Mouse (Mus musculus) kidney, adult 2 months (tissue): ENCODE measurements around the gene Klrd1. TPM values are rescaled to one million over a fixed set of nuclear protein-coding genes. Genes with fewer than 3 reads are reported as not detected.

Experiments used
- DNase-seq: peaks from one replicate; pipeline ENCODE4 v3.0.0; 2021
- H3K27ac ChIP-seq: fragments of 200-500 bp; 2 replicates; pipeline ENCODE4 v1.5.1; 2012; ENCODE audit warnings: low read depth, low read length, control low read depth, inconsistent platforms; ENCODE audit not compliant: insufficient read depth
- H3K27me3 ChIP-seq: fragments of 200-500 bp; replicated peaks from 2 replicates; pipeline ENCODE4 v1.6.1; 2012; ENCODE audit warnings: mild to moderate bottlenecking, moderate library complexity, low read length, inconsistent platforms; ENCODE audit not compliant: control insufficient read depth, insufficient read depth
- H3K36me3 ChIP-seq: fragments of 200-500 bp; 2 replicates; pipeline ENCODE4 v1.6.1; 2012; ENCODE audit warnings: mild to moderate bottlenecking, moderate library complexity, low read length, inconsistent platforms; ENCODE audit not compliant: control insufficient read depth, insufficient read depth
- H3K4me1 ChIP-seq: fragments of 200-500 bp; 2 replicates; pipeline ENCODE4 v1.6.1; 2011; ENCODE audit warnings: low read length; ENCODE audit not compliant: control insufficient read depth, insufficient read depth
- H3K4me3 ChIP-seq: fragments of 200-500 bp; 2 replicates; pipeline ENCODE4 v1.5.1; 2011; ENCODE audit warnings: mild to moderate bottlenecking, low read depth, low read length, control low read depth; ENCODE audit not compliant: insufficient read depth
- CTCF ChIP-seq: fragments of 200-500 bp; conservative IDR thresholded peaks from 2 replicates; pipeline ENCODE4 v1.5.1; 2011; ENCODE audit warnings: low read depth, mild to moderate bottlenecking, control low read depth, low read length, moderate library complexity, mixed read lengths; ENCODE audit not compliant: insufficient read depth, insufficient read length
- POLR2A ChIP-seq: fragments of 200-500 bp; IDR thresholded peaks from one replicate; pipeline ENCODE4 v1.6.1; 2011; ENCODE audit warnings: low read depth, low read length, control low read depth
- WGBS: fragments of 180-500 bp; shearing (Covaris S2); methylation state at CpG from one replicate; pipeline ENCODE4 v1.1.7; 2018; 5-methylcytosine and 5-hydroxymethylcytosine counted together
- polyA plus RNA-seq: library from polyadenylated mRNA; depleted of rRNA; stranded (reverse); fragments of >200 nt; gene quantifications from 2 replicates; pipeline ENCODE4 v1.2.3, GENCODE M21; 2012

The Klrd1 gene
- polyA plus RNA-seq, 1 experiment: 0.72 TPM

DNA sequence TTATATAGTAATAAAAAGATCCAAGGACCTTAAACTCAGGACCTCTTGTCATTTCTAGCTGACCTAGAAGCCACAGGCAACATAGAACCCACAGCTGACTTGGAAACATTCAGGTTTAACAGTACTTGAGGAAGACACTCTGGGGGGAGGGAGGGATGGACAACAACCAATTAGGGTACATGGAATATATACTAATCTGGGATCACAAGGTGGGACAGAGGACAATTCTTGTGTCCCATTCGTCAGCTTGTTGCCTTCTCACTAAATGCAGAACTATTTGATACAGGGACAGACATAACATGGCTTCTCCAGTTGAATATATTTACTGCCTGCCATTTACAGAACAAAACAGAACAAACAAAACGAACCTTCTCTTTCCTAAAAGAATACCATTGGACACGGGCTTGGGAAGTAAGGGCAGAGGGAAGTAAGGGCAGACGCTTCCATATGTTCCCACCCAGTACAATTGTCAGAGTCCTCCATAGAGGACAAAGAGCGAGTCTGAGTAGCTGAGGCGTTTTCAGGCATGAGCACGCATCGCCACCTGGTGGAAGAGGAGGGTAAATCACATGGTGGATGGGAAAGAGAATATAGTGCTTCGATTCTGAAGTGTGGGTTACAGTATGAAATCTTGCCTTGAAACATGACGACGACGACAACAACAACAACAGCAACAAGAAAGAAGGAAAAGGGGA, 32.5 kb upstream of the Klrd1 start:
- 11% methylated on average over 12 of the region's 12 CpGs for WGBS
- peak; percentile 78 for DNase-seq
- no peaks in the 10 kb centered on the region for H3K27me3 ChIP-seq
- H3K4me1 ChIP-seq: no peaks in the 10 kb centered on the region
- TF ChIP-seq POLR2A: no peak
- TF ChIP-seq CTCF: peak; percentile 99
- H3K4me3 ChIP-seq: no peak overlapping the region
- no peaks in the 10 kb centered on the region for H3K36me3 ChIP-seq
- H3K27ac ChIP-seq: no peak overlapping the region

DNA sequence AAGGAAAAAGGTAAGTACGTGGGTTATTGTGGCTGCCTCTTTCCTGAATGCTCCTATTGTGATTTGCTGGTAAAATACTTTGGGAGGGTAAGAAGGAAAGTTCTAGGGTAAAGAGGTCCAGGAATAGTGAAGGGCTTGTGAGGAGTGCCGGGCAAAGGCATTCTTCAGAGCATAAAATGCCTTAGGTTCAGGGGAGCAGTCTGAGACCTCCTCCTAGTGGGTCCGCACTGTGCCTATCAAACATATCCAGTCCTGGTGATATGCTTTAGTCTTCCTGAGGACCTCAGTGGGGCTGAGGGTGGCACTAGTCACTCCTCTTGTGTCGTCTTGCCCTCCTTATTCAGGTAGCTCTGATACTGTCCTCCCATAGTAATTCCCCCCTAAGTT, 31.9 kb upstream of the Klrd1 start:
- no peaks in the 10 kb centered on the region for H3K4me1 ChIP-seq
- no peak for TF ChIP-seq CTCF
- no peak for TF ChIP-seq POLR2A
- no peaks in the 10 kb centered on the region for H3K36me3 ChIP-seq
- DNase-seq: no peak
- WGBS: 53% methylated on average over 4 of the region's 4 CpGs
- no peaks in the 10 kb centered on the region for H3K27me3 ChIP-seq
- H3K4me3 ChIP-seq: no peak overlapping the region
- H3K27ac ChIP-seq: no peak overlapping the region

DNA sequence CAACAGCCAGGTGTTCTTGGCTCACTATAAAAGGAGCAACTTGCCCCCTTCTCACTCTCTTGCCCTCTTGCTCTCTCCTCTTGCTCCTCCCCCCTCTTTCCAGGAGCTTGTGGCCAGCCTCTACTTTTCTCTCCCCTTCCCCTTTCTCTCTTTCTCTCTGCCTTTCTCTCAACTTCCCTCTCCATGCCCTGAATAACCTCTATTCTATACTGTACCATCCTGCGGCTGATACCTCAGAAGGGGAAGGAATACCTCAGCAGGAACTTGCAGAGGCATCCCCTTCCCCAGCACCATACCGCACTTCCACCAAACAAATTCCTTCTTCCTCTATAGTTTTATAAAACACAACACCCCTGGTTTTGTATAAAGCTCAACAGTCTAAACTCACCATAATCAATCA, 26.3 kb upstream of the Klrd1 start:
- no peak overlapping the region for H3K4me3 ChIP-seq
- no peak overlapping the region for H3K27ac ChIP-seq
- no peaks in the 10 kb centered on the region for H3K36me3 ChIP-seq
- no peak for DNase-seq
- TF ChIP-seq CTCF: no peak
- TF ChIP-seq POLR2A: no peak
- 76% methylated on average over 2 of the region's 2 CpGs for WGBS
- no peaks in the 10 kb centered on the region for H3K27me3 ChIP-seq
- no peaks in the 10 kb centered on the region for H3K4me1 ChIP-seq

DNA sequence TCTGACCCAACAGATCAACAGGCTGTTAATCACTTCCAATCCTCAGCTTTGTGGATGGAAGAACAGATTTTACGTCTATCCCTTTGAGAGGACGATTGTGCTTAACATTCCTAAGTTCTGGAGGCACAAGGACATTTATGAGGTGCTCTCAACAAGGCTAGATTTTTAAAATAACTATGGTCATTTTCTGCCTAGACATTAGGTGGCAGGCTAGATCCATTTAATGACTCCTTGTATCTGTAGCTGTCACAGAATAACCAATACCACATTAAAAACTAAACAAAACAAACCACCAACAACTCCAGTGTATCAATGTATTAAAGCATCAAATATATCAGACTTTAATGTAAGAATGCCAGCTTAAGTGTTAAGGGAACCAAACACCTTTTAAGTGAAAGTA, 16.3 kb upstream of the Klrd1 start:
- Histone ChIP-seq H3K27ac (no peak overlapping the region), H3K36me3 (no peaks in the 10 kb centered on the region), H3K27me3 (no peaks in the 10 kb centered on the region), H3K4me1 (no peaks in the 10 kb centered on the region), H3K4me3 (no peak overlapping the region)
- WGBS: 13% methylated on average over 2 of the region's 2 CpGs
- TF ChIP-seq POLR2A: no peak
- TF ChIP-seq CTCF: no peak
- DNase-seq: peak; percentile 22

DNA sequence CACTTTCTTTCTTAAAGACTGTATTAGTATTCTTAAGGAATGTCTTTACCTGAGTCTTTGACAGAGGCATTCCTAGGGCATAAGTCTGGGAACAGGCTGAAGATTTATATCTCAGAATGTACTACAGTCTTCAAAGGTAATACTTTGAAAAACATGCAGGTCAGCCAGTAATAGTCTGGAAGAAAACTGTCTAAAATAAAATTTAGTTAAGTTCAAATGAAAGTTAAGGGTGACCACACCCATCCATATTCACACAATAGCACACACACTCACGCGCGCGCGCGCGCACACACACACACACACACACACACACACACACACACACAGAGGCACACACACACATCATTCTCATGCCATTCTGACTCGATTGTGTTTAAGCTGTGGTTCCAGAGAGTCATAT, 14.0 kb upstream of the Klrd1 start, which contains the start of gene Klre1:
TSS of gene Klre1 (plus strand) at position 301 of the 400 bp plus-strand sequence.
- WGBS: 91% methylated on average over 8 of the region's 8 CpGs
- TF ChIP-seq CTCF (no peak), POLR2A (no peak)

DNA sequence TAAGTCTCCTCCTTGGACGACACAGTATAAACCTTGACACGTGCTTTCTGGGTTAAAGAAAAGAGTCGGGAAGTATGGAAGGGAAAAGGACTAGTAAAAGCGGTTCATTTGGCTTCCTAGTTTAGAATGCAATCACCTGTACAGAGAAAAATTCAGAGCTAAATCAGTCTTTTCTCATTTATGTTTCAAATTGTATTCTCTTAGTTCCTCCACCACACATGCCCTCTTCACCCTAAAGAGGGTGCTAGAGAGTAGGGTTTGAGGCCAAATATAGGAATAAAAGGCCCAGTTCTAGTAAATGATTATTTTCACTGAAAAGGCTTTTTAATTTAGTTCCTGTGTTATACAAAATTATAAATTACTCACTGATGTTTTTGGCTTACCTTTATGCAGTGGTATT, 10.3 kb upstream of the Klrd1 start:
- no peak overlapping the region for H3K27ac ChIP-seq
- no peaks in the 10 kb centered on the region for H3K4me1 ChIP-seq
- H3K4me3 ChIP-seq: no peak overlapping the region
- TF ChIP-seq CTCF: no peak
- TF ChIP-seq POLR2A: no peak
- WGBS: 55% methylated on average over 4 of the region's 4 CpGs
- DNase-seq: peak; percentile 16
- no peaks in the 10 kb centered on the region for H3K27me3 ChIP-seq
- H3K36me3 ChIP-seq: no peaks in the 10 kb centered on the region

More for the DNA sequence above, 14.0 kb upstream of the Klrd1 start, which contains the start of gene Klre1:
- Histone ChIP-seq H3K36me3 (no peaks in the 10 kb centered on the region), H3K27me3 (no peaks in the 10 kb centered on the region), H3K27ac (no peak within 1 kb of the TSS), H3K4me3 (no peak within 1 kb of the TSS), H3K4me1 (no peaks in the 10 kb centered on the region)
- no peak for DNase-seq

DNA sequence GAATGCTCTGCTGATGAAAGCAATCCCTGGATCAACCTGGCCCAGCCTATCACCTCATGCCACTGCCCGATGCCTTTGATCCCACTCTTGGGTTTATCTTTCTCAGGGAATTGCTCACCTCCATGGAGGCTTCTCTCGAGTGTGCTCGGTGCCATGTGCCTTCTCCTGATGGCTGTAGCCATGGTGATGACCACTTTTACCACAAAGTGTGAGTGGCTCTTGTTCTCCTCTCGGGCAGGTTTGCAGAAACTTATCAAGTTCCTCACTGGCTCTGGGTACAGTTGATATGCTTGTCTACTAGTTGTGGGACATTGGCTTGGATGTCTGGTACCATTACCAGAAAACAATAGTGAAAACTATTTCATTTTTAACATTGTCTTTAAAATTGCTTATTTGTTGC, 9.7 kb upstream of the Klrd1 start:
- H3K27me3 ChIP-seq: no peaks in the 10 kb centered on the region
- H3K36me3 ChIP-seq: no peaks in the 10 kb centered on the region
- TF ChIP-seq CTCF (no peak), POLR2A (no peak)
- no peaks in the 10 kb centered on the region for H3K4me1 ChIP-seq
- 72% methylated on average over 4 of the region's 4 CpGs for WGBS
- H3K27ac ChIP-seq: no peak overlapping the region
- no peak for DNase-seq
- H3K4me3 ChIP-seq: no peak overlapping the region

DNA sequence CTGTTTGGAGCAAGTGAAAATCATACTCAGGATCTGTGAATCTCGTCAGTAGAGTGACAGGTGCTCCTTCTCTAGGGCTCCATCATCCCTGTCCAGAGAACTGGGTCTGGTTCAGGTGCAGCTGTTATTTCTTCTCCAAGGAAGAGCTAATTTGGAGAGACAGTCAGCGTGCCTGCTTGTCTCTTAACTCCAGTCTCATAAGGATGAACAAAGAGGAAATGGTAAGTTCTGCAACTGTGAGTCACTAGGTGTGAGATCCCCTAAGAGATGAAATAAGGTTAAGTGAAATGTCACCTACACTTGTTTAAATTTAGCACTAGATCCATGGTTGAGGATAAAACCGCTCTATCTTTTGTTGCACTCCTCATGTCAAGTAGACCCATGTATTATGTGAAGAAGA, 8.6 kb upstream of the Klrd1 start:
- Histone ChIP-seq H3K27me3 (no peaks in the 10 kb centered on the region), H3K4me3 (no peak overlapping the region), H3K4me1 (no peaks in the 10 kb centered on the region), H3K36me3 (no peaks in the 10 kb centered on the region), H3K27ac (no peak overlapping the region)
- no peak for TF ChIP-seq POLR2A
- no peak for TF ChIP-seq CTCF
- no peak for DNase-seq
- 73% methylated on average over 3 of the region's 3 CpGs for WGBS
